Mouse (Mus musculus) bone marrow, adult 2 months (tissue): ENCODE data around the gene Gm9857. TPM values are rescaled to one million over a fixed set of nuclear protein-coding genes. Genes with fewer than 3 reads are reported as not detected.

Experiments
- H3K27ac ChIP-seq: fragments of 200-500 bp; 2 replicates; pipeline ENCODE4 v1.5.1; 2012; ENCODE audit warnings: low read depth, mild to moderate bottlenecking, control low read depth, inconsistent platforms, low read length; ENCODE audit not compliant: control insufficient read depth, poor library complexity, insufficient read depth
- H3K4me1 ChIP-seq: fragments of 200-500 bp; 2 replicates; pipeline ENCODE4 v1.6.1; 2011; ENCODE audit warnings: low read length; ENCODE audit not compliant: control insufficient read depth, insufficient read depth
- H3K4me3 ChIP-seq: fragments of 200-500 bp; replicated peaks from 2 replicates; pipeline ENCODE3; 2011; ENCODE audit warnings: mild to moderate bottlenecking, low read depth, low read length, control low read depth; ENCODE audit not compliant: control insufficient read depth
- CTCF ChIP-seq: fragments of 200-500 bp; IDR thresholded peaks from 2 replicates; pipeline ENCODE4 v1.5.1; 2011; ENCODE audit warnings: low read length, control low read depth; ENCODE audit not compliant: control insufficient read depth, insufficient read depth
- POLR2A ChIP-seq: fragments of 200-500 bp; IDR thresholded peaks from 2 replicates; pipeline ENCODE4 v1.6.1; 2011; ENCODE audit warnings: low read depth, mild to moderate bottlenecking, control low read depth, low read length, borderline replicate concordance; ENCODE audit not compliant: control insufficient read depth
- WGBS: fragments of 180-500 bp; shearing (Covaris S2); methylation state at CpG from one replicate; pipeline ENCODE4 v1.1.7; 2018; 5-methylcytosine and 5-hydroxymethylcytosine counted together
- polyA plus RNA-seq: library from polyadenylated mRNA; stranded (reverse); fragments of >200 nt; gene quantifications from 2 replicates; pipeline ENCODE4 v1.2.4, GENCODE M21; 2011; ENCODE audit warnings: low replicate concordance; ENCODE audit not compliant: missing spikeins, insufficient read depth, insufficient read length

Gm9857 gene
- polyA plus RNA-seq, result not detected in 2 replicates

DNA sequence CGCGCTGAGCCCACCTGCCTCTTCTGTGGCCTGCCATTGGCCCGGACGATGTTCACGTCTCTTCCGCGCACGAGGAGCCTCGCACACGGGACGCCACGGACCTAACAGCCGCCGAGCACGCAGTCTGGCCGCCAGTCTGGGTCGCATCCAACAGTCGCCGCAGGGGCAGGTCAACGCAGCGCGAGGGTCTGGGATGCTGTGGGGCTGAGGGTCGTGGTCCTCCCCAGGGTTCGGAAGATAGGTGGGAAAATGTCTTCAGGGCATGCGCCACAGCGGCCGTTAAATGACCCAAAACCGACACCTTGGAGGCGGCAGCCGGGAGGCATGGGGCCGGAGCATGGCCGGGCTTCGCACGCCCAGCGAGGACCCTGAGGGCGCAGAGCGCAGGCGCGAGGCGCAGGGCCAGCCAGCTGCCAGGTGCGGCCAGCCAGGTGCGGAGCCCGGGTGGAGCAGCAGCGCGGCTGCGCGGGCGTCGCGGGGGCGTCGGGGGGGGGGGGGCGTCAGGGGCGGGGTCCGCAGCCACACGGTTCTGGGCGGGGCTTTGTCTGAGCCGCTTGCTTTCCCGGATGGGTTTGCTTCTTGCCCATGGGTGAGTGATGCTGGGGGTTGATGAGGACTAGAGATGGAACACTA, at the start of gene Gm9857:
Gm9857 (minus strand) TSS at position 445 of the 633 bp plus-strand sequence.
- Histone ChIP-seq H3K4me1 (no peaks in the 10 kb centered on the region; the same call in 1 of the 2 replicates), H3K4me3 (no peak within 1 kb of the TSS), H3K27ac (no peak within 1 kb of the TSS; the same call in 1 of the 2 replicates)
- no peak for TF ChIP-seq POLR2A
- TF ChIP-seq CTCF, result no peak
- 57% methylated on average over 59 of the region's 59 CpGs for WGBS

DNA sequence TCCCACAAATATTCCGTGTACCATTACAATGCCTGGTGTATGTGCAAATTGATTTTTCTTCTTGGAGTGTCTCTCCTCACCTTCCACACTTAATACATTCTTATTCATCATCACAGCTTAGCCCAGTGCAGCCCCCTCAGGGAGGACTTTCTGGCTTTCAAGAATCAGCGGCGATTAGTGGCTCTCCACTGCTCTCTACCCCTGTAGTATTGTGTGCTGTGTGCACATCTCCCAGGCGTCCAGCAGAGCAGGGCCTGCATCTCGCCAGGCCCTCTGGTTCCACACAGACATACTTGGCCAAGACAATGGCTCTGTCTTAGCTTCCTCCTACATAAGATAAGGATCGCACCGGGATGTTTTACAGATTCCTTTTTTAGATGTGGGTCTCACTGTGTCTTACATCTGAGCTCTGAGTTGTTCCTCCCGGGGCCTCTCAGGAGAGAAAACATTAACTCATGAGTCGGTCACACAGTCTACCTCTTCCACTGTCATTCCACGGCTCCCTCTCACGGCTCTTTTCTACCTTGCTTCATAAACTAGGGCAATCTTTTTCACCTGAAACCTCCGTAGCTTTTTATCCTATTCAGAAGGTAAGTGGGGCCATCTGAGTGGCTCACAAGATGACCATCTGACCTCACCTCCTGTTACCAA, 46.9 kb upstream of the Gm9857 start:
- H3K27ac ChIP-seq, result no peak overlapping the region
- 81% methylated on average over 12 of the region's 12 CpGs for whole genome bisulfite sequencing
- no peak for TF ChIP-seq CTCF
- no peak for TF ChIP-seq POLR2A
- no peaks in the 10 kb centered on the region; the same call in 1 of the 2 replicates for H3K4me1 ChIP-seq
- no peak overlapping the region for H3K4me3 ChIP-seq

DNA sequence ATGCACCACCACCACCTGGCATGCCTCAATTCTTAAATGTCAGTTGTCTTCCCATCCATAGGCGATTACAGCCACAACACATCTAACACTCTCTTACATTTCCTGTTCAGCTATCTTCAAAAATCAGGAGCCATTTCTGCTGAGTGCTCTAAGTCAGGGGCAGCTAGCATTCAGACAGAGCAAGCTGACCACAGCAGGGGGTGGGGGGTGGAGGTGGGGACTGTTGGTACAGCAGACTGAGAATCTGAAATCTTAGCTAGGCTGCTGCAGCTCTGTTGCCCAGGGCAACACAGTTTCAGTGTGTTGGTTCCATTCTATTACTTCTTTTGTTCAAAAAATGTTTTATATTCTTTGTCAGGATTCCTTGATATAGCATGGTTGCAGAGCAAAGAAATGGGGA, 46.3 kb upstream of the Gm9857 start:
- Histone ChIP-seq H3K4me1 (no peaks in the 10 kb centered on the region; the same call in 1 of the 2 replicates), H3K4me3 (no peak overlapping the region), H3K27ac (no peak overlapping the region)
- TF ChIP-seq POLR2A, result no peak
- no peak for TF ChIP-seq CTCF
- WGBS, result 52% methylated on average over 1 of the region's 1 CpGs

DNA sequence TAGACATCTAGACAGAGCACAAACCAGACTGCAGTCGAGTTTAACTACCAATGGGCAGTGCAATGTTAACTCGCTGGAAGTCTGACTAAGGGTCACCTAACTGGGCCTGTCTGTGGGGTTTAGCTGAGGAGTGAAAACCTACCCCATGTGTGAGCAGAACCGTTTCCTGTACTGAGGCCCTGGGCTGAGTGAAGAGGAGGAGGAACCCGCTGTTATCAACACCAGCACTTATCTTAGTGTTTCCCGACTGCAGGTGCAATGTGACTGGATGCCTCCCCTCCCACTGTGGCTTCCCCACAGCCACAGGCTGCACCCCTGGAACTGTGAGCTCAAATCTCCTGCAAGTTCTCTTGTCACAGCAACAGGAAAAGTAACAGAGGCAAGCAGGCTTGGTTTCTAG, 43.7 kb upstream of the Gm9857 start:
- TF ChIP-seq POLR2A, result no peak
- TF ChIP-seq CTCF, result no peak
- WGBS, result 36% methylated on average over 5 of the region's 5 CpGs
- Histone ChIP-seq H3K27ac (no peak overlapping the region), H3K4me1 (no peaks in the 10 kb centered on the region; the same call in 1 of the 2 replicates), H3K4me3 (no peak overlapping the region)

DNA sequence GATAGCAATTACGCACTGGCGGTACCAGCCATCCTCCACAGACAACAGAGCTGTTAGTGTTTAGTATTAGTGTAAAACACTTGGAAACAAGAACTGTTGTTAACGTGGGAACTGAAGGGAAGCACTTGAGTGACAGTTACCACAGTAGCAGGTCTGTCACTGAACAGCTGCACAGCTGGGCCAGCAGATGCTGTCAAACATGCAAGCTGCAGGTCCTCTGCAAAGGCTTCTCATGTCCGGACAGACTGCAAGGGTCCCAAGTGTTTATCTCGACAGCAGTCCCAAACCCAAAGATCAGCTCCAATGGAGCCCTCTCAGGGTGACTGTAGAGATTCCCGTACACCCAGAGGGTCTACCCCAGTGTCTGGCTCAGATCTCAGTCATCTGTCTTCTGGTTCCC, 41.7 kb upstream of the Gm9857 start:
- whole genome bisulfite sequencing, result 68% methylated on average over 6 of the region's 6 CpGs
- Histone ChIP-seq H3K4me1 (no peaks in the 10 kb centered on the region), H3K27ac (no peak overlapping the region), H3K4me3 (no peak overlapping the region)
- no peak for TF ChIP-seq POLR2A

DNA sequence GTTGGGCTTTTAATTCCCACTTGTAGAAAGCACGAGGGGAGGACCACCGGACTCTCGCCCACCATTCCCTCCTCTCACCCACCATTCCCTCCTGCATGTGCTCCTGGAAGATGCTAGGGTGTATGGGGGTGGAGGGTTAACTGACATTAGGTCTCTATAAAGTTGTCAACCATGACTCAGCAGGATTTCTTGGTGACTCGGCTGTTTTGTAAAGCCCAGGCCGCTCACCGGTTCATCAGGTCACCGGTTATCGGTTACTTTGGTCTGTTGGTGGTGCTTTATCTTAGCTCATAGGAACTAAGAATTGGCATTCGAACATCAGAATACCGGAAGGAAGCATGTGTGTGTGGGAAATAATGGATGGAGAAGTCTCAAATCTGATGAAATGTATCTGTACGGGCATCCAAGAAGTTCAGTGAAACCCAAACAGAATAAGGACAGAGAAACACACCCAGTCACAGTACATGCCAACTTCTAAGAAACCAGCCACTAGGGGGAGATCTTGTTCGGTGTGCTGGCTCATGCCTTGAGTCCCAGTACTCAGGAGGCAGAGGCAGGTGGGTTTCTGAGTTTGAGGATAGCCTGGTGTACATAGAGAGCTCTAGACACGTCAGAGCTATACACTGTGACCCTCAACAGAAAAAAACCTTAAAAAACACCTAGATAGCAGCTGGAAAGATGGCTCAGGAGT, 37.2 kb upstream of the Gm9857 start:
- TF ChIP-seq CTCF (peak; percentile 63), POLR2A (no peak)
- no peak overlapping the region for H3K4me3 ChIP-seq
- no peak overlapping the region for H3K27ac ChIP-seq
- no peaks in the 10 kb centered on the region for H3K4me1 ChIP-seq
- WGBS, result 85% methylated on average over 13 of the region's 13 CpGs

DNA sequence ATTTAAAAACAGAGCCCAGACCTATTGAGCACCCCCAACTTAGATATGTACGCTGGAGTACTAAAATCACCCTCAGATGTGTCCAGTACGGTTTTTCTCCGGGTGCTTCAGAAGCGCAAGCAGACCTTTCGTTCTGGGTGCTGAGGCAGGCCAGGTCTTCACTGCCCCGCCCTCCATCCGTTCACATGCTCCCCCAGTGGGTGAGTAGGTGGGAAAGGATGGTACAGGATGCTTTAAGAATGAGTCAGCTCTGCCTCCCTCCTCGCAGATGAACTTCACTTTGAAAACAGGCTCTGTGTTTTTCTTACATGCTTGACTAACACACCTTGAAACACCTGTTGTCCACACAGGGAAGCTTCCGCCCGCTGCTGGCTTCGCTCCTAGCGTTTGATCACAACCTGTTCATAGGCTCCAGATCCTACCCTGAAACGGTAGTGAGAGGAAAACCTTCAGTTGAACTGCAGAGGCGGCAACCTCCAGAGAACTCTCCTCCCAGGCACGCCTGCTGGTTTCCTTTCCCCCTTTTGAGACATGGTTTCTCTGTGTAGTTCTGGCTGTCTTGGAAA, 34.8 kb upstream of the Gm9857 start:
- TF ChIP-seq CTCF (no peak), POLR2A (no peak)
- 89% methylated on average over 15 of the region's 15 CpGs for WGBS
- H3K4me3 ChIP-seq, result no peak overlapping the region
- H3K27ac ChIP-seq, result no peak overlapping the region
- H3K4me1 ChIP-seq, result no peaks in the 10 kb centered on the region
